Mouse (Mus musculus): ENCODE measurements around the gene Olfr589. TPM values are rescaled to one million over a fixed set of nuclear protein-coding genes. Genes with fewer than 3 reads are reported as not detected.
"Not testable (repeated sequence)": the region's sequence is repeated elsewhere in the genome, so short reads cannot be mapped to it uniquely, and the experiment has no call there.

The Olfr589 gene
- polyA plus RNA-seq (2015; fragmentation: Nextera tagmentation; extraction: Ambion mirVana), result not detected in 2 replicates

DNA sequence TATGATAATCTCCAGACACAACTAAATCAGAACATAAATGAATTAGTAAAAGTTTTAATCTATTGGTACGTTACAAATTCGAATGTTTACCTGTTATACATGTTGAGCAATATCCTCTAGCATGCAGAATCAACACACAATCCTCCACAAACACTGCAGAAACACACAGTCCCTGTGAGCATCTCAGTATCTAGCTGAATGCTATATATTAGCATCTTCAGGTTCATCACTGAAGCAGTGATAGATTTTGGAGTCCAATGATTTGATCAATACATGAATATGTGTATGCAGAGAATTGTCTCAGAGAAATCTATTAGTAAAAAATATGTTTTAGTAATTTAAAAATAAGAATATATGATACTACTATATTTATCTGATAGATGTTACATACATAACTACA lies at the start of gene Olfr589:
TSS of gene Olfr589 (minus strand) at position 101 of the 400 bp plus-strand sequence.
- Histone ChIP-seq H3K36me3 (no peaks in the 10 kb centered on the region), H3K4me1 (no peaks in the 10 kb centered on the region), H3K4me2 (no peak within 1 kb of the TSS), H3K9me3 (no peaks in the 10 kb centered on the region), H3K4me3 (no peak within 1 kb of the TSS), H3K9ac (no peak within 1 kb of the TSS), H3K27ac (no peak within 1 kb of the TSS), H3K27me3 (no peaks in the 10 kb centered on the region)
- WGBS, result 63% methylated on average over 2 of the region's 2 CpGs
- ATAC-seq (ENCODE audit: insufficient number of reproducible peaks, low FRiP score, low TSS enrichment, low read depth), result no peak

DNA sequence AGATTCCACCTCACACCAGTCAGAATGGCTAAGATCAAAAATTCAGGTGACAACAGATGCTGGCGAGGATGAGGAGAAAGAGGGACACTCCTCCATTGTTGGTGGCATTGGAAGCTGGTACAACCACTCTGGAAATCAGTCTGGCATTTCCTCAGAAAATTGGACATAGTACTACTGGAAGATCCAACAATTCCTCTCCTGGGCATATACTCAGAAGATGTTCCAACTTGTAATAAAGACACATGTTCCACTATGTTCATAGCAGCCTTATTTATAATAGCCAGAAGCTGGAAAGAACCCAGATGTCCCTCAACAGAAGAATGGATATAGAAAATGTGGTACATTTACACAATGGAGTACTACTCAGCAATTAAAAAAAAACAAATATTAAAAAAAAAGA lies 28.3 kb upstream of the Olfr589 start, which contains the start of gene Olfr592:
TSS of gene Olfr592 (plus strand) at position 301 of the 400 bp plus-strand sequence.
- H3K4me3 ChIP-seq; H3K4me2 ChIP-seq; H3K27me3 ChIP-seq; H3K36me3 ChIP-seq; H3K27ac ChIP-seq; H3K9ac ChIP-seq; ATAC-seq (ENCODE audit: insufficient number of reproducible peaks, low FRiP score, low TSS enrichment, low read depth); H3K9me3 ChIP-seq; H3K4me1 ChIP-seq: not testable (repeated sequence)
- WGBS, result 77% methylated on average over 1 of the region's 1 CpGs

- Histone ChIP-seq H3K4me2 (no peak within 1 kb of the TSS), H3K9me3 (no peaks in the 10 kb centered on the region), H3K4me3 (no peak within 1 kb of the TSS), H3K27me3 (no peaks in the 10 kb centered on the region), H3K36me3 (no peaks in the 10 kb centered on the region), H3K4me1 (no peaks in the 10 kb centered on the region), H3K27ac (no peak within 1 kb of the TSS), H3K9ac (no peak within 1 kb of the TSS)
- no peak for ATAC-seq (ENCODE audit: insufficient number of reproducible peaks, low FRiP score, low TSS enrichment, low read depth)
- 71% methylated on average over 1 of the region's 1 CpGs for WGBS
Observed at GRCm38 (mm10) chr7:103178240-103178639, 22.1 kb upstream of the Olfr589 start, which contains the start of gene Olfr591. Gene Olfr591, minus strand, starts transcription at chr7:103178340.

GRCm38 (mm10) chr7:103169697-103170096 lies 13.5 kb upstream of the Olfr589 start:
- H3K9me3 ChIP-seq, result no peaks in the 10 kb centered on the region

GRCm38 (mm10) chr7:103140579-103140978 lies 15.6 kb downstream of the Olfr589 start, which contains the start of gene Olfr588-ps1:
Gene Olfr588-ps1, plus strand, starts transcription at chr7:103140879.
- no peak within 1 kb of the TSS for H3K4me2 ChIP-seq
- no peak within 1 kb of the TSS for H3K27ac ChIP-seq
- H3K9me3 ChIP-seq, result no peaks in the 10 kb centered on the region
- no peak within 1 kb of the TSS for H3K9ac ChIP-seq
- no peaks in the 10 kb centered on the region for H3K27me3 ChIP-seq
- ATAC-seq (ENCODE audit: insufficient number of reproducible peaks, low FRiP score, low TSS enrichment, low read depth), result no peak
- no peak within 1 kb of the TSS for H3K4me3 ChIP-seq
- WGBS, result 67% methylated on average over 1 of the region's 1 CpGs
- no peaks in the 10 kb centered on the region for H3K4me1 ChIP-seq
- no peaks in the 10 kb centered on the region for H3K36me3 ChIP-seq

More at GRCm38 (mm10) chr7:103169697-103170096, 13.5 kb upstream of the Olfr589 start:
- no peak for ATAC-seq (ENCODE audit: insufficient number of reproducible peaks, low FRiP score, low TSS enrichment, low read depth)
- no peaks in the 10 kb centered on the region for H3K36me3 ChIP-seq
- WGBS, result 73% methylated on average over 5 of the region's 5 CpGs
- no peak overlapping the region for H3K27ac ChIP-seq
- H3K9ac ChIP-seq, result no peak overlapping the region
- H3K4me1 ChIP-seq, result no peaks in the 10 kb centered on the region
- no peak overlapping the region for H3K4me2 ChIP-seq
- H3K27me3 ChIP-seq, result no peaks in the 10 kb centered on the region
- H3K4me3 ChIP-seq, result no peak overlapping the region

DNA sequence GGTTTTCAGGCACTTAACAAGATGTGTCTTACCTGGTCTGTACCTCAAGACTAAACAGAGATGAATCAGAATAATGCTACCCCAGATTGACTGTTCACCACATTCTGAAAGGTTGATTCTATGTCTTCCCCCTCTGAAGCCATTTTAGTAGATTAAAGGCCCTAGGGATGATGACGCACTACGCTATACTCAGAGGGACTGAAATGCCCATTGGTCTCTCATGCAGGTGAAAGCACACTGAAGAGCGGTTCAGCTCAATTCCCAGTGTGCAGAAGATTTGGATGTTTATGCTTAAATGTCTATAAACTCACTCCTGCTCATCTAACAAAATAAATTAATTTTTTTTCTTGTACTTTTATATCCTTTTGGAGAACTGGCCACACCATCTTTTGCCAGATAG lies 30.6 kb downstream of the Olfr589 start, which contains the start of gene Olfr586:
TSS of gene Olfr586 (minus strand) at position 101 of the 400 bp plus-strand sequence.
- ATAC-seq (ENCODE audit: insufficient number of reproducible peaks, low FRiP score, low TSS enrichment, low read depth), result no peak
- no peaks in the 10 kb centered on the region for H3K9me3 ChIP-seq
- H3K36me3 ChIP-seq, result no peaks in the 10 kb centered on the region
- no peaks in the 10 kb centered on the region for H3K4me1 ChIP-seq
- no peak within 1 kb of the TSS for H3K9ac ChIP-seq
- no peak within 1 kb of the TSS for H3K27ac ChIP-seq
- H3K4me3 ChIP-seq, result no peak within 1 kb of the TSS
- no peaks in the 10 kb centered on the region for H3K27me3 ChIP-seq
- no peak within 1 kb of the TSS for H3K4me2 ChIP-seq
- WGBS, result 88% methylated on average over 3 of the region's 3 CpGs

- no peak for ATAC-seq (ENCODE audit: insufficient number of reproducible peaks, low FRiP score, low TSS enrichment, low read depth)
- Histone ChIP-seq H3K9me3 (no peaks in the 10 kb centered on the region), H3K4me3 (no peak overlapping the region), H3K27me3 (no peaks in the 10 kb centered on the region), H3K9ac (no peak overlapping the region), H3K36me3 (no peaks in the 10 kb centered on the region), H3K4me1 (no peaks in the 10 kb centered on the region), H3K27ac (no peak overlapping the region), H3K4me2 (no peak overlapping the region)
- WGBS, result 43% methylated on average over 3 of the region's 3 CpGs
Observed at GRCm38 (mm10) chr7:103119406-103119805, 36.8 kb downstream of the Olfr589 start.

Other genes starting within 250 kb of the Olfr589 start
- gene Olfr571, start 238.8 kb downstream of the Olfr589 start, polyA plus RNA-seq (2015; fragmentation: Nextera tagmentation; extraction: Ambion mirVana), result not detected in 2 replicates
- not detected in 2 replicates for gene Olfr572, start 231.9 kb downstream of the Olfr589 start, polyA plus RNA-seq (2015; fragmentation: Nextera tagmentation; extraction: Ambion mirVana)
- gene Olfr573-ps1, start 213.8 kb downstream of the Olfr589 start, polyA plus RNA-seq (2015; fragmentation: Nextera tagmentation; extraction: Ambion mirVana), result not detected in 2 replicates
- gene Olfr574, start 207.9 kb downstream of the Olfr589 start, polyA plus RNA-seq (2015; fragmentation: Nextera tagmentation; extraction: Ambion mirVana), result not detected in 2 replicates
- not detected in 2 replicates for gene Olfr575, start 197.6 kb downstream of the Olfr589 start, polyA plus RNA-seq (2015; fragmentation: Nextera tagmentation; extraction: Ambion mirVana)
- gene Olfr576, start 193.7 kb downstream of the Olfr589 start, polyA plus RNA-seq (2015; fragmentation: Nextera tagmentation; extraction: Ambion mirVana), result not detected in 2 replicates
- not detected in 2 replicates for gene Olfr577, start 180.4 kb downstream of the Olfr589 start, polyA plus RNA-seq (2015; fragmentation: Nextera tagmentation; extraction: Ambion mirVana)
- gene Olfr578, start 167.0 kb downstream of the Olfr589 start, polyA plus RNA-seq (2015; fragmentation: Nextera tagmentation; extraction: Ambion mirVana), result not detected in 2 replicates
- not detected in 2 replicates for gene Olfr582, start 118.3 kb downstream of the Olfr589 start, polyA plus RNA-seq (2015; fragmentation: Nextera tagmentation; extraction: Ambion mirVana)
- not detected in 2 replicates for gene Olfr583, start 105.1 kb downstream of the Olfr589 start, polyA plus RNA-seq (2015; fragmentation: Nextera tagmentation; extraction: Ambion mirVana)
- not detected in 2 replicates for gene Olfr584, start 74.5 kb downstream of the Olfr589 start, polyA plus RNA-seq (2015; fragmentation: Nextera tagmentation; extraction: Ambion mirVana)
- gene Olfr585, start 58.6 kb downstream of the Olfr589 start, polyA plus RNA-seq (2015; fragmentation: Nextera tagmentation; extraction: Ambion mirVana), result not detected in 2 replicates
- gene Olfr586, start 30.7 kb downstream of the Olfr589 start, polyA plus RNA-seq (2015; fragmentation: Nextera tagmentation; extraction: Ambion mirVana), result not detected in 2 replicates
- gene Olfr588-ps1, start 15.5 kb downstream of the Olfr589 start, polyA plus RNA-seq (2015; fragmentation: Nextera tagmentation; extraction: Ambion mirVana), result not detected in 2 replicates
- not detected in 2 replicates for gene Olfr591, start 22.0 kb upstream of the Olfr589 start, polyA plus RNA-seq (2015; fragmentation: Nextera tagmentation; extraction: Ambion mirVana)
- not detected in 2 replicates for gene Olfr592, start 28.4 kb upstream of the Olfr589 start, polyA plus RNA-seq (2015; fragmentation: Nextera tagmentation; extraction: Ambion mirVana)
- not detected in 2 replicates for gene Olfr593, start 55.5 kb upstream of the Olfr589 start, polyA plus RNA-seq (2015; fragmentation: Nextera tagmentation; extraction: Ambion mirVana)
- not detected in 2 replicates for gene Olfr594, start 60.6 kb upstream of the Olfr589 start, polyA plus RNA-seq (2015; fragmentation: Nextera tagmentation; extraction: Ambion mirVana)
- gene Usp17ld, start 96.1 kb upstream of the Olfr589 start, polyA plus RNA-seq (2015; fragmentation: Nextera tagmentation; extraction: Ambion mirVana), result not detected in 2 replicates
- gene Olfr596, start 149.3 kb upstream of the Olfr589 start, polyA plus RNA-seq (2015; fragmentation: Nextera tagmentation; extraction: Ambion mirVana), result not detected in 2 replicates
- not detected in 2 replicates for gene Olfr597, start 160.0 kb upstream of the Olfr589 start, polyA plus RNA-seq (2015; fragmentation: Nextera tagmentation; extraction: Ambion mirVana)
- gene Olfr598, start 167.2 kb upstream of the Olfr589 start, polyA plus RNA-seq (2015; fragmentation: Nextera tagmentation; extraction: Ambion mirVana), result not detected in 2 replicates
- not detected in 2 replicates for gene Olfr599, start 179.6 kb upstream of the Olfr589 start, polyA plus RNA-seq (2015; fragmentation: Nextera tagmentation; extraction: Ambion mirVana)
- gene Olfr600, start 193.3 kb upstream of the Olfr589 start, polyA plus RNA-seq (2015; fragmentation: Nextera tagmentation; extraction: Ambion mirVana), result not detected in 2 replicates
- gene Olfr601, start 206.3 kb upstream of the Olfr589 start, polyA plus RNA-seq (2015; fragmentation: Nextera tagmentation; extraction: Ambion mirVana), result not detected in 2 replicates
- gene Olfr603, start 229.8 kb upstream of the Olfr589 start, polyA plus RNA-seq (2015; fragmentation: Nextera tagmentation; extraction: Ambion mirVana), result not detected in 2 replicates

Measured in limb, embryonic 15.5 days (tissue).